Mouse (Mus musculus) fat pad, adult 2 months (tissue): ENCODE data around the gene Pnrc2.

Experiments used
- DNase-seq: peaks from one replicate; pipeline ENCODE4 v3.0.0-alpha.2; 2011; ENCODE audit warnings: low read depth, low spot score; ENCODE audit errors: extremely low read depth

Gene Pnrc2

DNA sequence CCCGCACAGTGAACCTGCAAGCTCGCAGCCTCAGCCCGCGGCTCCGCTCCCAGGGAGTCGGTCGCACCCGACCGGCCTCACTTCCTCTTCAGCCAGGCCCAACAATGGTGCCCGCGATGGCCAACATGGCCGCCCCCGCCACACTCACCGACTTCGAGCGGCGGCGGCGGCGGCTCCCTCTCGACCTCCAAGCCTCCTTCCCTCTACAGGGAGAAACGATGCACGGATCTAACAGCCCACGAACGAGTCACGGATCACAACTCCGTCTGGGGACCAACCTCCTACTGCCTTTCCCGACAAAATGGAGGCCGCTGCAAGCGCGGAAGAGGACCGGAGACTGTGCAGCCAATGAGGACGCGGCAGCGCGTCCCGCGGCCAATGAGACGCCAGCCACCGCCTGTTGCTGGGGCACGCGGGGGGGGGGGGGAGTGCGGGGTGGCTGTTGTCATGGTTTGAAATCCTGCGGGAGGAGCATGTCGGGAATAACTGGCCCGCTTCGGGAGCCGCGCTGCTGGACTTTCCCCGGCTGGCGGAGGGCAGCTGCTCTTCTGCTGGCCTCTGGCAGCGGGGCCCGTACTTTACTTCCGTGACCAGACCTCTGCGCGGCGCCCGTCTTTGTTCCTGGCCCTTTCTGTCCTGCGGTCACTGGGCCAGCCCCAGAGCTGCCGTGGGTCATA lies at the start of gene Pnrc2:
Gene Pnrc2, minus strand, starts transcription at position 325 of the 677 bp plus-strand sequence.
- DNase-seq = no peak

DNA sequence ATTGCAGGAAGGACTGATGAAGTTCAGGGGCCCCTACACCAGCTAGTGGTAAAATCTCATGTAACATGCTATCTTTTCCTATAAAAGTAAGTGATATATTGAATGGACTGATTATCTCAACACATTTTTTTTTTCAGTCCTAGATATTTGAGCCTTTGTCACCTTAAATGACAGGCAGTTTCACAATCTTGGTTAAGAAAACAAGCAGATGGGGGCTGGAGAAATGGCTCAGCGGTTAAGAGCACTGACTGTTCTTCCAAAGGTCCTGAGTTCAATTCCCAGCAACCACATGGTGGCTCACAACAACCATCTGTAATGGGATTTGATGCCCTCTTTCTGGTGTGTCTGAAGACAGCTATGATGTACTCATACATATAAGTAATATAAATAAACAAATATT lies 48.5 kb upstream of the Pnrc2 start:
- DNase-seq = no peak

DNA sequence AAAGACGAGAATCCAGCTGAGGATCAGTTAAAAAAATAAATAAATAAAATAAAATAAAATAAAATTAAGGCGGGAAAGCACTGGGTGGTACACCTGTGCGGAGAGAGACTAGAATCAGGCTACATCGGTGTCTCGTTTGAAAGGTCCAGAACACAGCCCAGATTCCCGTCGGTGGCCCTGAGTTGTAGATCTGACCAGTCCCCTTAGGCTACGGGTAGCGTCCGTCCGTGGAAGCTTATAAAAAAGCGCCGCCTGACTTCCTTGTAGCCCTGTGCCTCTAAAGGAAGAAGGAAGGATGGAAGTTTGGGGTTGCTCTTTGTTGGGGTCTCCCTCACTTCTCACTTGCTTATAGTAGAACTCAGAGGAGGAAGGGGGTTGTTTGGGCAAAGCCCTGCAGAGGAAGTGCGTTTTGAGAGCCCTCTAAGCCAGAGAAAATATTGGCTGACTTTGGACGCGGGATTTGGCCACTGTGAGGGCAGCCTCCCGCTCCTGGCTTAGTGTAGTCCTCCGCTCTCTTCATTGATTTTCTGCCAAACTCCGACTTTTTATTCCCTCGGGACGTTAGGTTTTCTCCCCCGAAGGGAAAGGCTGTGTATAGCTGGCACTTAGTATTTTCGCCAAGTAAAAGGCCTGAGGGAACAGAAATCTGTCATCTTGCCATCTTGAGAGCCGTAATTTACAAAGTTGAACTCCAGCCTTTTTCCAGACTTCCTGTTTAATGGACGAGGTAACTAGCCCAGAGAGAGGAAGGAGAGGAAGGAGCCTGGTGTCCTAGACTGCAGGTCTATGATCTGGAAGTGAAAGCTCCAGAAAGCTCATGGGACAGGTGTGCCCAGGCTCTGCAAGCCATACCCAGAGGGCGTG lies 47.8 kb upstream of the Pnrc2 start:
- DNase-seq = no peak

DNA sequence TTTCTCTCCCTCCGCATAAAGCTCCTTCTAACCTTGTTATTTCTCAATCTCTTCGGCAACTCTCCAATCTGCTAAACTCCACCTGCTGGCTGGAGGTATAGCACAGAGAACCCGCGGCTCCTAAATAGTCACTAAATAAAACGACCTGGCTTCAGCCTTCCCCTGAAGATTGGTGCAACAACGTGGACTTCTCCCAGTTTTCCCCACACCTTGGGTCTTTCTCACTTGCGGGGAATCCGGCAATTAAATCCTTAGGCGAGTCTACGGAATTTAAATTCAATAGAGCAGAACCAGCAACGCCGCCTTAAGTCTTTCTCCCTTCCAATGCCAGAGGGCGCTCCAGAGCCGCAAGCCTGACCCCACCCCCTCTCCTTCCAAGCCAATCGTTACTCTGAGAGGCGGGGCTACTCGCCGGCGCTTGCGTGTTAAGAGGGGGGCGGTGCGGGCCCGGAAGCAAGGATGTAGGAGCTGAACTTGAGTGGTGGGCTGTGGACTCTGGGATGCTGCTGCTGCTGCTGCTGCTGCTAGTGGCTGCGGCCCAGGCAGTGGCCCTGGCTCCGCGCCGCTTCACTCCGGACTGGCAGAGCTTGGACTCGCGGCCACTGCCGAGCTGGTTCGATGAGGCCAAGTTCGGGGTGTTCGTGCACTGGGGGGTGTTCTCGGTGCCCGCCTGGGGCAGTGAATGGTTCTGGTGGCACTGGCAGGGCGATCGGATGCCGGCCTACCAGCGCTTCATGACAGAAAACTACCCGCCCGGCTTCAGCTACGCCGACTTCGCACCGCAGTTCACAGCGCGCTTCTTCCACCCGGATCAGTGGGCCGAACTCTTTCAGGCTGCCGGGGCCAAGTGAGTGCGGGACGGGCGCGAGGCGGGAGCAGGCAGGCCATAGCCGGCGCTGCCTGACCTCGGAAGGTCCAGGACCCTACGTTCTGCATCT lies 46.9 kb upstream of the Pnrc2 start, which contains the start of gene Fuca1:
Gene Fuca1, plus strand, starts transcription at position 432 of the 938 bp plus-strand sequence.
- peak; percentile 50 for DNase-seq

- DNase-seq = no peak
Measured at GRCm38 (mm10) chr4:135919280-135919639, 45.6 kb upstream of the Pnrc2 start.

DNA sequence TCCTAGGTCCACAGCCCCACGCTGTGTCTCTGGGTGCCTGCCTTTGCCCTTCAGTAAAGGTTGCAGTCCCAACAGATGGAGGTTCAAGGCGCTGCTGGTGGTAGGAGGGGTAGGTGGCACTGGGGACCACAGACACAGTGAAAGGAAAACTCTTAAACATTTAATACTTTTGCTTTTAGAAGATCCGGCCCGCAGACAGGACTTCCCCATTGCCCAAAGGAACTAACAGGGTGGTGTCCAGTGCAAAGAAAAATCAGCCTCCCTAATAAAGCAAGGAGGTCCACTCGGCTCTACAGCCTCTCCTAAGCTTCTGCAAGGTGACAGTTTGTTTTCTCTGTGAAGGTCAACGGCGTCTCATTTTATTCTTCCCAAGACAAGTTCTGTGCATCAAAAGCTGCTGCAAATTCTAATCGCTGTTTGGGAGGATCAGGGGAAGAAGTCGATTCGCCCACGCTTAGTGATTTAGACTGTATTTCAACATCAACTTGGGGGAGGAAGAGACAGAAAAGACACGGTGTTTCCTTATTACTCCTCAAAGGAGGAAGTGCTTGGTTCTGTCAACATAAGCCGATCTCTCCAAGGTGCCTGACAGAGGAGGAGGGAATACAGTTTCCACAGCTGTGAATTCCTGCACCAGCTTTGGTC lies 45.1 kb upstream of the Pnrc2 start:
- peak; percentile 50 for DNase-seq

GRCm38 (mm10) chr4:135913433-135913832 lies 39.8 kb upstream of the Pnrc2 start:
- DNase-seq = no peak

DNA sequence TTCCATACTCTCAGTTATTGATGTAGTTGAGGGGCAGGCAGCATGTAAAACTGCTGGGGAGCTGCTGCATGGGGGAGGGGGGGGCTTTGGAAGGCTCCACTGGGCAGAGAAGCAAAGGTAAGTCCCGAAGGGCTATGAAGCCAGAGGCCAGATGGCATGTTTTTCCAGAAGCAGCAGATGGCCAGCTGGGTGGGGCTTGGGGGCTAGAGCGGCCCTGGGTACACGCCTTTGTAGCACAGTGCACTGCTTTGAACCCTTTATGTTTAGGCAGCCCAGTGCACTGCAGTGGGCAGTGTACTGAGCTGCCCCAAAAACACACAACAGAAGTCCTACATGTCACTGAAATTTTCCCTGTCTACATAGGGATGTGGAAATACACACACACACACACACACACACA lies 39.2 kb upstream of the Pnrc2 start:
- DNase-seq = no peak

GRCm38 (mm10) chr4:135912164-135912563 lies 38.5 kb upstream of the Pnrc2 start:
- DNase-seq = no peak

DNA sequence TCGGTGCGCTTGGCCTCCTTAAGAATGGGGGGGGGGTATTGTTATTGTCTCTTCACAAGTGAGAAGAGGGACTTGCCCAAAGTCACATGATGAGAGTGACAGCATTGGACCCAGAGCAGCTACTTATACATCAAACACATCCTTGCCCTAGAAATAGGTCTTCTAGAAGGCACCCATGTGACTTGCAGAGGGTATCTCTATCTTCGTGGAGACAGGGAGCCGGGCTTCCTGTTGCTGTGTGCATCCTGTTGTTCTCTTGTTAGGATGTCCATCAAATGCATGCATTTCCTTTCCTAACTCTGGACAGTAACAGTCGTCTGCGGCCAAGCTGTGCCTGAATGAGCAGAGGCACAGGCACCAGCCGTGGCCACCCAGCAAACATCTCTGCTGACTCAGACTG lies 37.9 kb upstream of the Pnrc2 start:
- no peak for DNase-seq

DNA sequence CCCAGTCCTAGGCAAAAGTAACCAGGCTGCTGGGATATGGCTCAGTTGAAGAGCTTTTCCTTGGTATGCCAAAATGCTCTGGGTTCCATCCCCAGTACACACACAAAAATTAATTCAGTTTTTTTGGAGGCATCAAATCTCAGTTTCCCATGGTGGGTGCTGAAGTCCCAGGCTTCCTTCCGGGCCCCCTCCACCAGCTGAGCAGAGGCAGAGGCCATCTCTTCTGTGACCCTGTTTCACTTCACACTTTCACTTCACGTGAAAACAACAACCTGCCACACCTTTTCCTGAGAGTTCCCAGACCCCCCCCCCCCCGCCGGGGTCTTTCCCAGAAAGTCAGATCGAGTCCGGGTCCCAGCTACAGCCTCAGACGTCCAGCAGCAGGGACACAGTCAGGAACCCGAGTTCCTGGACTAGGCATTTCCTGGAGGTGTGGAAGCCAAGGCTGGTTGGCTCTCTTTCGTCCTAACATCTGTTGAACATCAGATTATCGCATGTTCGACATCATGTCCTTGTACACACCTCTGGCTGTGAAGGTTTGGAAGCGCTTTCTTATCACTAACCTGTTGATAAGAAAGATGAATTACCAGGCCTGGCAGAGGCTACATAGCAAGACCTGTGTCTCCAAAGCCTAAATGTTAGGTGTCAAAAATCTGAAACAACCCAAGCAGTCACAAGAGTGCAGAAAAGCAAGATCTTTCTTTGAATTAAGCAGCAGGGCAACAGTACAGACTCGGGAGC lies 35.8 kb upstream of the Pnrc2 start:
- DNase-seq = no peak

- peak; percentile 46 for DNase-seq
Measured at GRCm38 (mm10) chr4:135906633-135907032, 33.0 kb upstream of the Pnrc2 start.

DNA sequence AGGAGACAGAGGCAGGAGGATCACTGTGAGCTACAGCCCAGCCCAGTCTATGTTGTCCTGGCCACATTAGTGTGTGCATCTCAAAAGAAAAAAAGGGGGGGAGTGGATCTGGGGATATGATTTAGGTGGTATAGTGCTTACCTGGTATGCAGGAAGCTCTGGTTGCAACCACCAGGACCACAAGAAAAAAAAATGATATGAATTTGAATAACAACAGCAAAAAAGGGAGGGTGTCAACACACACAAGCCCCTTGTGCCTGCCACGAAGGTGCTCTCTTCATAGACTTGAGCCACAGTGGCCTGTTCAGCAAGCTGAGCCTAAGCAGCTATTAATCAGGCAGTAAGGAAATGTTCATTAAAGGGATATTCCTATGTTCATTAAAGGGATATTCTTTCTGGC lies 31.2 kb upstream of the Pnrc2 start:
- no peak for DNase-seq

- DNase-seq = no peak
Measured at GRCm38 (mm10) chr4:135902606-135903242, 29.1 kb upstream of the Pnrc2 start.

GRCm38 (mm10) chr4:135900008-135900407 lies 26.4 kb upstream of the Pnrc2 start:
- DNase-seq = no peak

DNA sequence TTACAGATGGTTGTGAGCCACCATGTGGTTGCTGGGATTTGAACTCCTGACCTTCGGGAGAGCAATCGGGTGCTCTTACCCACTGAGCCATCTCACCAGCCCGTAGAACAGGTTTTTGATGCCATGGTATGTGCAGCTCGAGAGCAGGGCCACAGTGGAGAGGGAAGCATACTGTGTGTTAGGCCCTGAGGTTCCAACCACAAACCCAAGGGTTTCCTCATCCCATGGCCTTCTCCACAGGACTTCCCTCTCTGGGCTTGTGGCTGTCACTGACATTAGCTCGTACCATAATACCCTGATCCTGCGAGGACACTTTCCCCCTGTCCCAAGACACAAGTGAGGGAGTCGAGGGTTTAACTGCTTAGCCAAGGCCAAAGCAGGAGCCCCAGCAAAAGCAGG lies 25.4 kb upstream of the Pnrc2 start:
- DNase-seq = no peak

- no peak for DNase-seq
Measured at GRCm38 (mm10) chr4:135898380-135899049, 24.9 kb upstream of the Pnrc2 start.

GRCm38 (mm10) chr4:135896157-135896556 lies 22.5 kb upstream of the Pnrc2 start:
- DNase-seq = no peak

DNA sequence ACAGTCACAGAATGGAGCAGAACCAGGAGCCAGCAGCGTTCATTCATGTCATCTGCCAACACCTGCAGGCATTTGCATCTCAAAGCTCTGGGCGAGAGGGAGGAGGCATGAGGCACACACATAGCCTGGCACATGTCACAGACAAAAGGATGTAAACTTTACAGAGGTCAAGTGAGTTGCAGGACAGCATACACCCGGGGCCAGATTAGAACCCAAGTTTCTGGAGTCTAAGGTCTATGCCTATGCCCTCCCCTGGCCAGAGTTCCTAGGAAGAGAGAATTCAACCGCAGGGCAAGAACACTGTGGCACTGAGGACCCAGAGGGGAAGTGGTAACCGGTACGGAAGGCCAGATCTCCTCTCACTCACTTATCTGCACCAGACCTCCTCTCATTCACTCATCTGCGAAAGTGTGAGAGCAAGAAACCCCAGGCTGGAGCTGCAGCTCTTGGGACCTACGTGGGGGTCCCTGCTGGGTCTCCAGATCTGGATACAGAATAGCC lies 21.5 kb upstream of the Pnrc2 start, which contains the start of gene Cnr2:
Gene Cnr2, plus strand, starts transcription at position 324 of the 501 bp plus-strand sequence.
- no peak for DNase-seq
